Mouse (Mus musculus): ENCODE data around the gene Pex6. TPM values are rescaled to one million over a fixed set of nuclear protein-coding genes. Genes with fewer than 3 reads are reported as not detected.

The Pex6 gene
- polyA plus RNA-seq, 1 experiment from 2014 or later: 27.4 TPM

DNA sequence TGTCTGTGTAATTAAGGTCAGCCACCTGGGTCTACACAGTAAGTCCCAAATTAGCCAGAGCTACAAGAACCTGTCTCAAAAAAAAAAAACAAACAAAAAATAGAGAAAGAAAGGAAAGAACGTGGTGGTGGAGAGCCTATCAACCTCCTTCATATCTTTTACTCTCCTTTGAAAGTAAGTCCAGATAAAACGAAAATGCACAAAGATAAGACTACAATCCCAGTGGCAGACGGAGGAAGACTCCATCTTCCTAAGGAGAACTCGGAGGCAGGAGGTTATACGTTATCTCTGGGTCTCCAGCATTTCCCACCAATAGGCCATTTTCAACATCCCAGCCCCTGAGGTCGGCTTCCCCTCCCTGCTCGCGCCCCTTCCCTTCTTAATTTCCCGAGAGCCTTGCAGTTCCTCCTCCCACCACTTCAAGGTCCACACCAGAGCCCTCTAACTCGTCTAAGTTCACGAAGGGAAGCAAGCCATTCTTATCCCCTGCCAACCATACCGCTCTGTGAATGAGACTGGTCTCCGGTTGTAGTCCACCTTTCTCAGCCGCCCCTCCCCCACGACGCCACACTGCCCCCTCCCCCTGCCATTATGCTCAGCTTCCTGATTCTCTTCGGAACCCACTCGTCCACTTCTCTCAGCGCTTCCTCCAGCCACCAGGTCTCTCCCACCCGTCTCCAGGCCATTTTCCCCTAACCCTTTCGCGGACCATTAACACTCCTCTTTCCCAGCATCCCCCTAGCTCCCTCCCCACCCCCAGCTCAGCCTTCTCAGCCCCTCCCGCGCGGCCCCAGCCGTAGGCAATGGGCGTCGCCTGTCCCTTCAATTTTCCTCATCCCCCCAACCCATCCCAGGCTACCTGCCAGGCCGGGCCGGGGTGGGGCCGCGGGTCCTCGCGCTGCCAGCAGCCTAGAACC is 31.2 kb upstream of the Pex6 start:
- WGBS: 0% methylated on average over 33 of the region's 34 CpGs
- Histone ChIP-seq H3K4me3 (ENCODE audit: low read length) (peak overlapping the region; percentile 91), H3K9ac (replicated peaks; ENCODE audit: low read length) (peak overlapping the region; percentile 82), H3K4me2 (replicated peaks; ENCODE audit: low read depth, low read length) (peak overlapping the region; percentile 70), H3K27me3 (ENCODE audit: insufficient read depth, low read length) (no peaks in the 10 kb centered on the region), H3K36me3 (ENCODE audit: insufficient read depth, low read length) (peaks cover 48% of the 10 kb centered on the region), H3K4me1 (ENCODE audit: insufficient read depth, low read length) (peaks cover 31% of the 10 kb centered on the region), H3K9me3 (ENCODE audit: low read length) (no peaks in the 10 kb centered on the region), H3K27ac (ENCODE audit: low read length) (peak overlapping the region; percentile 97)
- peak; percentile 44 for ATAC-seq (ENCODE audit: low FRiP score, low TSS enrichment)

GRCm38 (mm10) chr17:46680760-46681373 is 30.4 kb upstream of the Pex6 start, which contains the start of gene Klhdc3:
Gene Klhdc3 (minus strand): TSS chr17:46680914.
- Histone ChIP-seq H3K27ac (ENCODE audit: low read length) (peak within 1 kb of the TSS; percentile 97), H3K27me3 (ENCODE audit: insufficient read depth, low read length) (no peaks in the 10 kb centered on the region), H3K36me3 (ENCODE audit: insufficient read depth, low read length) (peaks cover 54% of the 10 kb centered on the region), H3K4me1 (ENCODE audit: insufficient read depth, low read length) (peaks cover 28% of the 10 kb centered on the region), H3K4me3 (ENCODE audit: low read length) (peak within 1 kb of the TSS; percentile 91), H3K4me2 (replicated peaks; ENCODE audit: low read depth, low read length) (peak within 1 kb of the TSS; percentile 75), H3K9me3 (ENCODE audit: low read length) (no peaks in the 10 kb centered on the region), H3K9ac (replicated peaks; ENCODE audit: low read length) (peak within 1 kb of the TSS; percentile 82)
- ATAC-seq (ENCODE audit: low FRiP score, low TSS enrichment): peak; percentile 97
- WGBS: under 1% methylated on average over 49 of the region's 49 CpGs

- peak overlapping the region; percentile 75; the same call in 1 of the 2 replicates for H3K27ac ChIP-seq (ENCODE audit: low read length)
- no peaks in the 10 kb centered on the region for H3K27me3 ChIP-seq (ENCODE audit: insufficient read depth, low read length)
- H3K4me2 ChIP-seq (replicated peaks; ENCODE audit: low read depth, low read length): peak overlapping the region; percentile 75
- ATAC-seq (ENCODE audit: low FRiP score, low TSS enrichment): no peak
- H3K4me1 ChIP-seq (ENCODE audit: insufficient read depth, low read length): peaks cover 28% of the 10 kb centered on the region
- peak overlapping the region; percentile 74 for H3K9ac ChIP-seq (replicated peaks; ENCODE audit: low read length)
- H3K9me3 ChIP-seq (ENCODE audit: low read length): no peaks in the 10 kb centered on the region
- H3K36me3 ChIP-seq (ENCODE audit: insufficient read depth, low read length): peaks cover 54% of the 10 kb centered on the region
- H3K4me3 ChIP-seq (ENCODE audit: low read length): peak overlapping the region; percentile 91
- 25% methylated on average over 12 of the region's 12 CpGs for WGBS
Measured at GRCm38 (mm10) chr17:46681466-46682118, 29.7 kb upstream of the Pex6 start.

GRCm38 (mm10) chr17:46682654-46683389 is 28.4 kb upstream of the Pex6 start:
- WGBS: 87% methylated on average over 16 of the region's 16 CpGs
- H3K36me3 ChIP-seq (ENCODE audit: insufficient read depth, low read length): peaks cover 51% of the 10 kb centered on the region
- ATAC-seq (ENCODE audit: low FRiP score, low TSS enrichment): no peak

GRCm38 (mm10) chr17:46685913-46686312 is 25.4 kb upstream of the Pex6 start:
- H3K36me3 ChIP-seq (ENCODE audit: insufficient read depth, low read length): peaks cover 50% of the 10 kb centered on the region
- H3K27me3 ChIP-seq (ENCODE audit: insufficient read depth, low read length): no peaks in the 10 kb centered on the region
- peaks cover 8% of the 10 kb centered on the region for H3K4me1 ChIP-seq (ENCODE audit: insufficient read depth, low read length)
- 90% methylated on average over 6 of the region's 6 CpGs for WGBS
- H3K4me2 ChIP-seq (replicated peaks; ENCODE audit: low read depth, low read length): no peak overlapping the region
- H3K9me3 ChIP-seq (ENCODE audit: low read length): no peaks in the 10 kb centered on the region
- no peak overlapping the region for H3K4me3 ChIP-seq (ENCODE audit: low read length)
- no peak overlapping the region for H3K27ac ChIP-seq (ENCODE audit: low read length)
- ATAC-seq (ENCODE audit: low FRiP score, low TSS enrichment): no peak
- no peak overlapping the region for H3K9ac ChIP-seq (replicated peaks; ENCODE audit: low read length)

More at GRCm38 (mm10) chr17:46682654-46683389, 28.4 kb upstream of the Pex6 start:
- Histone ChIP-seq H3K4me1 (ENCODE audit: insufficient read depth, low read length) (peaks cover 28% of the 10 kb centered on the region), H3K27me3 (ENCODE audit: insufficient read depth, low read length) (no peaks in the 10 kb centered on the region), H3K9me3 (ENCODE audit: low read length) (no peaks in the 10 kb centered on the region), H3K4me3 (ENCODE audit: low read length) (no peak overlapping the region), H3K27ac (ENCODE audit: low read length) (no peak overlapping the region), H3K4me2 (replicated peaks; ENCODE audit: low read depth, low read length) (no peak overlapping the region), H3K9ac (replicated peaks; ENCODE audit: low read length) (no peak overlapping the region)

DNA sequence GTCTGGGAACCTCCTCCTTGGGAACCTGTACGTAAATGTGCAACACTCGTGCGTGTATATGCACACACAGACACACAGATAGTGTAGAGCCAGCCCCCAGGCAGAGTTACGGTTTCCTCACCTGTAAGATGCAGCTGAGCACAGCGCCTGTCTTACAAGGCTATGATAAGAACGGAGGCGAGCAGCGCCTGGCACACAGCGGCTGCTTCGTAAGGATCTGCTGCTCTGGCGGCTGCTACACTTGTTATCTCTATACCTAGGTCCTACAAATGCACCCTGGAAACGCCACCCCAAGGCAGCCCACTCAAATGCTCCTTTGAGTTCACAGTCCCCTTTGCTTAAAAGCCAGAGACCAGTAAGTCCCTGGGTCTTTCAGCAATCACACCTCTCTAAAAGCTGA is 20.6 kb upstream of the Pex6 start:
- Histone ChIP-seq H3K9ac (replicated peaks; ENCODE audit: low read length) (no peak overlapping the region), H3K4me2 (replicated peaks; ENCODE audit: low read depth, low read length) (no peak overlapping the region), H3K27ac (ENCODE audit: low read length) (no peak overlapping the region), H3K27me3 (ENCODE audit: insufficient read depth, low read length) (no peaks in the 10 kb centered on the region), H3K9me3 (ENCODE audit: low read length) (no peaks in the 10 kb centered on the region), H3K4me3 (ENCODE audit: low read length) (no peak overlapping the region), H3K36me3 (ENCODE audit: insufficient read depth, low read length) (peaks cover 27% of the 10 kb centered on the region), H3K4me1 (ENCODE audit: insufficient read depth, low read length) (no peaks in the 10 kb centered on the region)
- 95% methylated on average over 12 of the region's 12 CpGs for WGBS
- ATAC-seq (ENCODE audit: low FRiP score, low TSS enrichment): no peak

DNA sequence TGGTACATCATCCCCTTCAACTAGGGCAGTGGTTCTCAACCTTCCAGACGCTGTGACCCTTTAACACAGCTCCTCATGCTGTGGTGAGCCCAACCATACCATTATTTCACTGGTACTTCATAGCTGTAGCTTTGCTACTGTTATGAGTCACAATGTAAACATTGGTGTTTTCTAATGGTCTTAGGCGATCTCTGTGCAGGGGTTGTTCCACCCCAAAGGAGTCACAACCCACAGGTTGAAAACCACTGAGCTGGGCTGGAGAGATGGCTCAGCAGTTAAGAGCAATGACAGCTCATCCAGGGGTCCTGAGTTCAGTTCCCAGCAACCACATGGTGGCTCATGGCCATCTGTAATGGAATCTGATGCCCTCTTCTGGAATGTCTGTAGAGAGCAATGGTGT is 19.9 kb upstream of the Pex6 start:
- no peak overlapping the region for H3K9ac ChIP-seq (replicated peaks; ENCODE audit: low read length)
- no peaks in the 10 kb centered on the region for H3K9me3 ChIP-seq (ENCODE audit: low read length)
- H3K27me3 ChIP-seq (ENCODE audit: insufficient read depth, low read length): no peaks in the 10 kb centered on the region
- 91% methylated on average over 2 of the region's 2 CpGs for WGBS
- no peak for ATAC-seq (ENCODE audit: low FRiP score, low TSS enrichment)
- no peak overlapping the region for H3K27ac ChIP-seq (ENCODE audit: low read length)
- H3K36me3 ChIP-seq (ENCODE audit: insufficient read depth, low read length): peaks cover 19% of the 10 kb centered on the region
- no peaks in the 10 kb centered on the region for H3K4me1 ChIP-seq (ENCODE audit: insufficient read depth, low read length)
- H3K4me3 ChIP-seq (ENCODE audit: low read length): no peak overlapping the region
- no peak overlapping the region for H3K4me2 ChIP-seq (replicated peaks; ENCODE audit: low read depth, low read length)

GRCm38 (mm10) chr17:46694517-46695063 is 16.7 kb upstream of the Pex6 start:
- Histone ChIP-seq H3K4me3 (ENCODE audit: low read length) (no peak overlapping the region), H3K9me3 (ENCODE audit: low read length) (no peaks in the 10 kb centered on the region), H3K27ac (ENCODE audit: low read length) (no peak overlapping the region), H3K9ac (replicated peaks; ENCODE audit: low read length) (no peak overlapping the region), H3K27me3 (ENCODE audit: insufficient read depth, low read length) (no peaks in the 10 kb centered on the region), H3K36me3 (ENCODE audit: insufficient read depth, low read length) (peaks cover 10% of the 10 kb centered on the region; the same call in 1 of the 2 replicates), H3K4me2 (replicated peaks; ENCODE audit: low read depth, low read length) (no peak overlapping the region), H3K4me1 (ENCODE audit: insufficient read depth, low read length) (no peaks in the 10 kb centered on the region)
- WGBS: 46% methylated on average over 1 of the region's 1 CpGs
- ATAC-seq (ENCODE audit: low FRiP score, low TSS enrichment): no peak

DNA sequence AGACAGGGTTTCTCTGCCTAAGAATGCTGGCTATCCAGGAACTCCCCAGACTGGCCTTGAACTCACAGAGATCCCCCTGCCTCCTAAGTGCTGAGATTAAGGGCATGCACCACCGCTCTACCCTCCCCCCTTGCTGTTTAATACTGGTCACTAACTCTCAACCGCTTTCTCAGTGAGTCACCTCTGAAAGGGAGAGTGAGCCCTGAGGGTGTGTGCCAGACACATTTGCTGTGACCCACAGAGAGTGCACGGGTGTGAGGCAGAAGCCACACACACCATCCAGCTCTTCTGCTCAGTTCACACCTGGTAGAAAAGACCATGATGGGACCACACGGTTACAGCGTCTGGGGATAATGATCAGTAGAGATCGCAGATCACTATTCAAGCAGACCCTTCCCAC is 12.7 kb upstream of the Pex6 start:
- Histone ChIP-seq H3K4me1 (ENCODE audit: insufficient read depth, low read length) (peaks cover 21% of the 10 kb centered on the region), H3K9ac (replicated peaks; ENCODE audit: low read length) (no peak overlapping the region), H3K27me3 (ENCODE audit: insufficient read depth, low read length) (no peaks in the 10 kb centered on the region), H3K27ac (ENCODE audit: low read length) (no peak overlapping the region), H3K9me3 (ENCODE audit: low read length) (no peaks in the 10 kb centered on the region), H3K4me2 (replicated peaks; ENCODE audit: low read depth, low read length) (no peak overlapping the region), H3K36me3 (ENCODE audit: insufficient read depth, low read length) (no peaks in the 10 kb centered on the region; the same call in 1 of the 2 replicates), H3K4me3 (ENCODE audit: low read length) (no peak overlapping the region)
- 76% methylated on average over 6 of the region's 6 CpGs for WGBS
- no peak for ATAC-seq (ENCODE audit: low FRiP score, low TSS enrichment)

Measured in kidney, embryonic 16.5 days (tissue).